Mouse (Mus musculus): ENCODE data around the gene Mt1.

Mt1 gene

GRCm38 (mm10) chr8:94172809-94173732 lies 5.8 kb upstream of the Mt1 start:
- in situ Hi-C loops (cut with MboI, MseI): no loop called here

GRCm38 (mm10) chr8:94173848-94174403 lies 5.0 kb upstream of the Mt1 start:
- in situ Hi-C loops (cut with MboI, MseI): no loop called here

- in situ Hi-C loops (cut with MboI, MseI): no loop called here
Measured at GRCm38 (mm10) chr8:94174619-94175213, 4.2 kb upstream of the Mt1 start.

- in situ Hi-C loops (cut with MboI, MseI): no loop called here
Measured at GRCm38 (mm10) chr8:94177716-94178390, 1.0 kb upstream of the Mt1 start.

GRCm38 (mm10) chr8:94179713-94180560 lies 1.1 kb downstream of the Mt1 start:
- in situ Hi-C loops (cut with MboI, MseI): no loop called here

- in situ Hi-C loops (cut with MboI, MseI): no loop called here
Measured at GRCm38 (mm10) chr8:94180561-94180908, 1.7 kb downstream of the Mt1 start.

- in situ Hi-C loops (cut with MboI, MseI): no loop called here
Measured at GRCm38 (mm10) chr8:94182055-94182929, 3.4 kb downstream of the Mt1 start.

GRCm38 (mm10) chr8:94183117-94183516 lies 4.2 kb downstream of the Mt1 start:
- in situ Hi-C loops (cut with MboI, MseI): no loop called here

GRCm38 (mm10) chr8:94184357-94184843 lies 5.5 kb downstream of the Mt1 start:
- in situ Hi-C loops (cut with MboI, MseI): no loop called here

- in situ Hi-C loops (cut with MboI, MseI): no loop called here
Measured at GRCm38 (mm10) chr8:94185791-94186190, 6.9 kb downstream of the Mt1 start.

GRCm38 (mm10) chr8:94186542-94186941 lies 7.7 kb downstream of the Mt1 start:
- in situ Hi-C loops (cut with MboI, MseI): no loop called here

- in situ Hi-C loops (cut with MboI, MseI): no loop called here
Measured at GRCm38 (mm10) chr8:94187290-94188002, 8.6 kb downstream of the Mt1 start.

- in situ Hi-C loops (cut with MboI, MseI): no loop called here
Measured at GRCm38 (mm10) chr8:94189275-94190031, 10.6 kb downstream of the Mt1 start.

- in situ Hi-C loops (cut with MboI, MseI): no loop called here
Measured at GRCm38 (mm10) chr8:94191101-94191691, 12.3 kb downstream of the Mt1 start.

GRCm38 (mm10) chr8:94192926-94193325 lies 14.0 kb downstream of the Mt1 start:
- in situ Hi-C loops (cut with MboI, MseI): no loop called here

GRCm38 (mm10) chr8:94194591-94195223 lies 15.8 kb downstream of the Mt1 start:
- in situ Hi-C loops (cut with MboI, MseI): loop anchor here (5.0 kb wide), 2 partner anchors 87 to 92 kb away; no protein-coding TSS in a partner anchor

- in situ Hi-C loops (cut with MboI, MseI): loop anchor here (5.0 kb wide), 2 partner anchors 92 to 97 kb away; no protein-coding TSS in a partner anchor
Measured at GRCm38 (mm10) chr8:94199202-94199869, 20.5 kb downstream of the Mt1 start.

Measured in T-helper 17 cell (primary cell).